Mouse (Mus musculus) hindbrain, embryonic 11.5 days (tissue): ENCODE data around the gene Ina. TPM values are rescaled to one million over a fixed set of nuclear protein-coding genes. Genes with fewer than 3 reads are reported as not detected.

Experiments
- ATAC-seq: fragments of 200-750 bp; cut with Nextera tagmentation; 2 replicates; pipeline ENCODE4 v1.8.0; 2017; ENCODE audit warnings: mild to moderate bottlenecking, moderate TSS enrichment, moderate library complexity; ENCODE audit not compliant: low FRiP score
- DNase-seq: peaks from one replicate; pipeline ENCODE4 v3.0.0-alpha.2; 2015; ENCODE audit warnings: low spot score
- H3K27ac ChIP-seq: fragments of 300-500 bp; sonication (generic); 2 replicates; pipeline ENCODE4 v1.5.1; 2014; ENCODE audit warnings: mild to moderate bottlenecking, low read depth, low read length
- H3K27me3 ChIP-seq: fragments of 300-500 bp; sonication (generic); 2 replicates; pipeline ENCODE4 v1.6.1; 2014; ENCODE audit warnings: mild to moderate bottlenecking, low read length, moderate library complexity, mixed read lengths; ENCODE audit not compliant: control insufficient read depth, insufficient read depth
- H3K36me3 ChIP-seq: fragments of 300-500 bp; sonication (generic); 2 replicates; pipeline ENCODE4 v1.6.1; 2014; ENCODE audit warnings: mild to moderate bottlenecking, low read length, moderate library complexity, mixed read lengths; ENCODE audit not compliant: control insufficient read depth, insufficient read depth
- H3K4me1 ChIP-seq: fragments of 300-500 bp; sonication (generic); replicated peaks from 2 replicates; pipeline ENCODE4 v1.6.1; 2014; ENCODE audit warnings: low read length, mixed read lengths; ENCODE audit not compliant: control insufficient read depth, insufficient read depth
- H3K4me2 ChIP-seq: fragments of 300-500 bp; sonication (generic); replicated peaks from 2 replicates; pipeline ENCODE4 v1.6.1; 2014; ENCODE audit warnings: mild to moderate bottlenecking, low read depth, low read length
- H3K4me3 ChIP-seq: fragments of 300-500 bp; sonication (generic); 2 replicates; pipeline ENCODE4 v1.5.1; 2014; ENCODE audit warnings: low read depth, low read length
- H3K9ac ChIP-seq: fragments of 300-500 bp; sonication (generic); 2 replicates; pipeline ENCODE4 v1.6.1; 2014; ENCODE audit warnings: low read depth, low read length
- H3K9me3 ChIP-seq: fragments of 300-500 bp; sonication (generic); 2 replicates; pipeline ENCODE4 v1.6.1; 2016; ENCODE audit warnings: low read length; ENCODE audit not compliant: control insufficient read depth
- WGBS: fragments of 180-500 bp; shearing (Covaris S2); extraction: QIAGEN DNeasy Blood & Tissue Kit; methylation state at CpG from one replicate; pipeline ENCODE4 v1.1.7; 2014; 5-methylcytosine and 5-hydroxymethylcytosine counted together
- polyA plus RNA-seq: library from polyadenylated mRNA; unstranded; fragments of >200 nt; fragmentation: Nextera tagmentation; extraction: Ambion mirVana; gene quantifications from 2 replicates; pipeline ENCODE4 v1.2.1, GENCODE M21; 2014

Gene Ina
- polyA plus RNA-seq, 1 experiment from 2014 or later = 266 TPM

- Histone ChIP-seq H3K9ac (no peak overlapping the region), H3K9me3 (no peaks in the 10 kb centered on the region), H3K4me1 (no peaks in the 10 kb centered on the region), H3K36me3 (no peaks in the 10 kb centered on the region), H3K4me3 (no peak overlapping the region), H3K27ac (no peak overlapping the region), H3K4me2 (no peak overlapping the region), H3K27me3 (no peaks in the 10 kb centered on the region)
- 41% methylated on average over 6 of the region's 6 CpGs for WGBS
- DNase-seq (no peak), ATAC-seq (no peak)
These were observed 33.0 kb upstream of the Ina start for GRCm38 (mm10) chr19:46981462-46981861.

- Histone ChIP-seq H3K36me3 (no peaks in the 10 kb centered on the region), H3K9me3 (no peaks in the 10 kb centered on the region), H3K4me1 (peaks cover under 1% of the 10 kb centered on the region; the same call in 1 of the 2 replicates), H3K4me3 (no peak overlapping the region), H3K9ac (no peak overlapping the region), H3K4me2 (no peak overlapping the region), H3K27me3 (no peaks in the 10 kb centered on the region), H3K27ac (no peak overlapping the region)
- ATAC-seq (no peak), DNase-seq (no peak)
- 53% methylated on average over 14 of the region's 14 CpGs for WGBS
These were observed 31.0 kb upstream of the Ina start for GRCm38 (mm10) chr19:46983352-46983965.

GRCm38 (mm10) chr19:46983966-46984380 lies 30.5 kb upstream of the Ina start:
- WGBS = 67% methylated on average over 11 of the region's 11 CpGs
- Histone ChIP-seq H3K4me3 (no peak overlapping the region), H3K4me1 (peaks cover 4% of the 10 kb centered on the region; the same call in 1 of the 2 replicates), H3K9ac (no peak overlapping the region), H3K9me3 (no peaks in the 10 kb centered on the region), H3K27ac (no peak overlapping the region), H3K4me2 (no peak overlapping the region), H3K27me3 (no peaks in the 10 kb centered on the region), H3K36me3 (no peaks in the 10 kb centered on the region)
- no peak for DNase-seq
- ATAC-seq = no peak

GRCm38 (mm10) chr19:46984726-46985622 lies 29.5 kb upstream of the Ina start:
- Histone ChIP-seq H3K27ac (no peak overlapping the region), H3K9me3 (no peaks in the 10 kb centered on the region), H3K4me2 (no peak overlapping the region), H3K9ac (no peak overlapping the region), H3K4me1 (peaks cover 4% of the 10 kb centered on the region; the same call in 1 of the 2 replicates), H3K4me3 (no peak overlapping the region), H3K27me3 (no peaks in the 10 kb centered on the region), H3K36me3 (no peaks in the 10 kb centered on the region)
- 87% methylated on average over 13 of the region's 13 CpGs for WGBS
- DNase-seq (no peak), ATAC-seq (no peak)

GRCm38 (mm10) chr19:46987646-46988045 lies 26.9 kb upstream of the Ina start:
- Histone ChIP-seq H3K4me2 (no peak overlapping the region), H3K36me3 (no peaks in the 10 kb centered on the region), H3K9me3 (no peaks in the 10 kb centered on the region), H3K27ac (no peak overlapping the region), H3K4me3 (no peak overlapping the region), H3K27me3 (no peaks in the 10 kb centered on the region), H3K9ac (no peak overlapping the region), H3K4me1 (peaks cover 4% of the 10 kb centered on the region; the same call in 1 of the 2 replicates)
- ATAC-seq = no peak
- DNase-seq = no peak
- WGBS = 84% methylated on average over 6 of the region's 6 CpGs

- Histone ChIP-seq H3K9ac (no peak overlapping the region), H3K4me1 (peaks cover 4% of the 10 kb centered on the region; the same call in 1 of the 2 replicates), H3K36me3 (no peaks in the 10 kb centered on the region), H3K4me3 (no peak overlapping the region), H3K4me2 (0 out of 2 replicates have a peak overlapping the region, but pooled peaks have one; percentile 1), H3K27ac (no peak overlapping the region), H3K9me3 (no peaks in the 10 kb centered on the region), H3K27me3 (no peaks in the 10 kb centered on the region)
- WGBS = 58% methylated on average over 16 of the region's 16 CpGs
- ATAC-seq = no peak
- no peak for DNase-seq
These were observed 26.0 kb upstream of the Ina start for GRCm38 (mm10) chr19:46988231-46989087.

- Histone ChIP-seq H3K9ac (no peak overlapping the region), H3K36me3 (no peaks in the 10 kb centered on the region), H3K4me1 (peaks cover 4% of the 10 kb centered on the region; the same call in 1 of the 2 replicates), H3K27me3 (no peaks in the 10 kb centered on the region), H3K4me2 (no peak overlapping the region), H3K4me3 (no peak overlapping the region), H3K9me3 (no peaks in the 10 kb centered on the region), H3K27ac (no peak overlapping the region)
- DNase-seq (no peak), ATAC-seq (no peak)
- WGBS = 84% methylated on average over 20 of the region's 20 CpGs
These were observed 24.9 kb upstream of the Ina start for GRCm38 (mm10) chr19:46989479-46990152.

GRCm38 (mm10) chr19:46990153-46990518 lies 24.4 kb upstream of the Ina start:
- H3K4me3 ChIP-seq = no peak overlapping the region
- peaks cover 4% of the 10 kb centered on the region; the same call in 1 of the 2 replicates for H3K4me1 ChIP-seq
- WGBS = 93% methylated on average over 3 of the region's 3 CpGs
- H3K36me3 ChIP-seq = no peaks in the 10 kb centered on the region
- no peak overlapping the region for H3K9ac ChIP-seq
- H3K9me3 ChIP-seq = no peaks in the 10 kb centered on the region
- DNase-seq (no peak), ATAC-seq (no peak)
- H3K27me3 ChIP-seq = no peaks in the 10 kb centered on the region
- no peak overlapping the region for H3K27ac ChIP-seq
- no peak overlapping the region for H3K4me2 ChIP-seq
